Mouse (Mus musculus) adrenal gland, adult 18-20 months (tissue): ENCODE measurements around the gene Dido1. TPM values are rescaled to one million over a fixed set of nuclear protein-coding genes. Genes with fewer than 3 reads are reported as not detected.

Experiments
- DNase-seq, 2 experiments: peaks; one replicate each; pipeline ENCODE4 v3.0.0; 2021 to 2022; ENCODE audit warnings: low spot score in 2 of 2
- total RNA-seq, 2 experiments: library from RNA; stranded (reverse); gene quantifications; 1 replicate in 1 of 2; 2 replicates in 1 of 2; pipeline ENCODE4 v1.2.3; 2021

Gene Dido1
- total RNA-seq, 2 experiments from 2014 or later: 36.7 to 38.3 TPM

GRCm38 (mm10) chr2:180692630-180693029 lies 17.2 kb downstream of the Dido1 start:
- no peak for DNase-seq

DNA sequence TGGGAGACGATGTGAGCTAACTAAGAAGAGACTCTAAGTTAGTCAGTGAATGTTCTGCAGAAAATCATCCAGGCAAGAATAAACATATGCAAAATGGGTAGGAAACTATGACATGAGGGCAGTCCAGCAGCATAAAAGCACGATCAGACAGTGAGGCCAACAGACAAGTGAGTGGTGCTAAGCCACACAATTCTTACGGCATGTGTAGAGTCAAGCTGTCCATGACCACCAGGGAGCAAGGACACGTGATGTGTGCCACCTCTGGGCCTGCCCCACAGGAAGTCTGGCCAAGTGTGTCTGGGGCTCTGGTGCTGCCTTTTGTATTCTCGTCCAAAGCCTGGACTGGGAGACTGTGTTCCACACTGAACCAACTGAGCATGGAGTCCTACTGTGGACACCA lies 20.0 kb downstream of the Dido1 start:
- DNase-seq: no peak

DNA sequence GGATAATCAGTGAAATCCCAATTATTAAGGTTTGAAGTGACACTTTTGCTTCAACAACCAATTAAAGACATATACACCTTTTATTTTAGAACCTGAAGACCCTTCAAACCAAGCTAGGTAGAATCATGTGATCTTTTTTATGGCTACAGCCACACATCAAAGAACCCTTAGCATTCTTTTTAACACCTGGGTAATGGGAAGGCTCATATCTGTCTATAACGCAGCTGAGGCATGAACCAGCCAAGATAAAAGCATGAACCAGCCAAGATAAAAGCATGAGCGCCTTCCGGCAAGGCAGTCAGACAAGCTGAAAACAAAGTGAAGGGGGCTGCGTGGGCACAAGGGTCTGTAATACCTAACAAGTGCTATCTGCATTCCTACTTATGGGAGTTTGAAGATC lies 25.8 kb downstream of the Dido1 start:
- no peak for DNase-seq

DNA sequence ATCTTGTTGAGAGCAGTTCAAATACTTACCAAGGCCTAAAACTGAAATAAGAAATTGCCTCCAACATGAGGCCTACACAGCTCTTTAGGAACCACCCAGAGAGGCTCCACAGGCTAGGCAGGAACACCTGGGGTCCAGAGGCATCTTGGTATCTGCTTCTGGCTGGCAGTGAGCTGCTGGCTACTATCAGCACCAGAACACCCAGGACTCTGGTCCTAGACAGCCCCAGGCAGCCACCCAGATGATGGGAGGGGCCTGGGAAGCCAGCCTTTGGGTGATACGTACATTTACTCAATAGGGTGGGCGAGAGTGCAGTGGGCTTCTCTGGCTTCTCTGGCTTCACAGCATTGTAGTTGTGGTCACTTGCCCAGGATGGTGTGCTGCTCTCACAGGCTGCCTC lies 26.3 kb downstream of the Dido1 start:
- no peak for DNase-seq

DNA sequence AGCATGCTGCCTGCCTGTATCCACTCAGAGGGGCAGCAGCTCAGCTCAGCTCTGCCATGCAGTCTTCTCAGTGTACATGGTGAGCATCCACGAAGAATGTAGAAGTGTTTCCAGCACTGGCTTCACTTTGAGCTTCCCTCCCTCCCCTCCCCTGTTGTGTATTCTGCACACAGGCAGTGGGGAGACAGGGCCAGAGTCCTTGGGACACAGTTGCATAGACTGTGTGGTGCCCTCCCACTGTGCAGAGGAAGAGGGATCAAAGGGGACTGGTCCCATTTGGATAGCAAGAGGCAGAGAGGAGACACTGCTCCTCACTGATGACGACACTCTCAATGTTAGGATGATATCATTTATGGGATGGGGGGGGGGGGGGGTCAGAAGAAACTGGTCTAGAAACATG lies 28.6 kb downstream of the Dido1 start:
- DNase-seq: no peak

- peak; percentile 57 to 67 for DNase-seq
These were observed 31.1 kb downstream of the Dido1 start for GRCm38 (mm10) chr2:180678609-180679140.

DNA sequence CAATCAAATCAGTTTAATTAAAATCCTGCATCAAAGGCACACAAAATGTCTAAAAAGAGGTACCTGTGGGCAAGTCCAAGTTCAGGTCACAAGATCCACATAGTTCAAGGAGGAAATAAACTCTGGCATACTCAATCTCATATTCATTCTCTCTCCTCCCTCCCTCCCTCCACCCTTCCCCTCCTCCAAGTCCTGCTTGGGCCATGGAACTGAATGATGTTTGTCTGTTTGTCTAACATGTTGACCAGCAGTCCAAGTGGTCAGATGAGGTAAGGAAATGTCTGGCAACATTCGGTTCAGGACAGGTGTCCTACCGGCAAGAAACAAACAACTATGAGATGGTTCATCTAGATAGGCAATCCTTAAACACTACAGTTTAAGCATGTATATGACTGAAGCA lies 33.1 kb downstream of the Dido1 start:
- no peak for DNase-seq

DNA sequence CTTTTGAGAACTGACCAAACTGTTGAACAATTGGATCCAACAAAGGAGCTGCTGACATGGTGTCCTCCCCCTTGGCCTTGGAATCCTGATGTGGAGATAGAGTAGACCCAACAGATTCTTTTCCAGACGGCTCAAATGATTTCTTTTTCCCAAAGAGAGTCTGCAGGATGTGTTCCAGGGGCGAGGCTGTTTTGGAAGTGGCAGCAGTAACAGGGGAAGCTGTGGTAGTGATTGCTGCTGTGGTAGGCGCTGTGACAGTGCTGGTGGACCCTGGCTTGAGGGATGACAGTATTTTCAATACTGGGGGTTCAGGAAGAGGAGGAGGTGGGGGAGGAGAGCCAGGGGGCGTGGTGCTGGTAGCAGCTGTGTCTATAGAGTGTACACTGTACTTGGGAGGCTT lies 47.8 kb downstream of the Dido1 start:
- DNase-seq: no peak

DNA sequence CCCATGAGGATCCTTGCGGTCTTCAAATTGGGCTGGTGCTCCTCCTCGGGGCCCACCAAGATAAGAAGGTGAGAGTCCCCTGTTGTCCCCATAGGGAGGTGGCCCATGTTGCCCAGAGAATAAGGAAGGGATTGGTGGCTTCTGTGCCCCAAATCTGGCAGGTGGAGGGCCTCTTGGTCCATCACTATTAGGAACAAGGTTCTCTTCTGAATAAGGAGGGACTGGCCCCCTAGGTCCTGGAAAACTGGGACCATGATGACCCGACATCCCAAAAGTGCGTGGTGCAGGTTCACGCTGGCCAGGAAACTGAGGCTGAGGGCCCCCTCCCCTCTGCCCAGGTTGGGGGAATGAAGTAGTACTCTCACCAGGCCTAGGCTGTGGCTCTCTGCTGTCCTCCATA lies 49.3 kb downstream of the Dido1 start:
- no peak for DNase-seq

DNA sequence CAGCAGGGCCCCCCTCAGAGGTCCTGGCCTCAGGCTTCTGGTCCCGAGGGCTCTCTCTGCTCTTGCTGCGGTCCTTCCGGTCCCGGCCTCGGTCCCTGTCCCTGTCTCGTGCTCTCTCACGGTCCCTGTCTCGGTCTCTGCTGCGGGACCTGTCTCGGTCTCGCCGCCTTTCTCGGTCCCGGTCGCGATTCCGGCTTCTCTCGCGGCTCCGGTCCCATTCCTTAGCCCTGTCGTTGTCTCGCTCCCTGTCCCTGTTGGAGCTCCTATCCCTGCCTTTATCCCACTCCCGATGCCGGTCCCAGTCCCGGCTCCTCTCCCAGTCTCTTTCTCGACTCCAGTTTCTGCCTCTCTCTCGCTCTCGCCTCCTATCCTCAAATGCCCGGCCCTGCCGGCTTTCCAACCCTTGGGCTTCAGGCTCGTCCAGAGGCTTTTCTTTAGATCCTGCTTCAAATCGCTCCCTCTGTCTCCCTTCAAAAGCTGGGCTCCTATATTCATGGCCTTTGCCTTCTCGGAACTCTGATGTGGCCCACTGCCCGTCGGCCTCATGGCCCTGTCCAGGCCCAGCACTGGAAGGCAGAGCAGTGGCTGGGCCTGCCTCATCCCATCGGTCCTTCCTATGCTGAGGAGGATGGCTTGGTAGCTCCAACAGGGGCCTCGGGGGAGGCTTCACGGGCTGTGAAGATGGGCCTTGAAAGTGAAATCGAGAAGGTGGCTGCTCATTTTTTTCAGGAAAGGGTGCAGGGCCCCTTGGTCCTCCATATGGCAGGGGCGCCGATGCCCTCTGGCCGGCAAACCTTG lies 50.2 kb downstream of the Dido1 start:
- no peak for DNase-seq

DNA sequence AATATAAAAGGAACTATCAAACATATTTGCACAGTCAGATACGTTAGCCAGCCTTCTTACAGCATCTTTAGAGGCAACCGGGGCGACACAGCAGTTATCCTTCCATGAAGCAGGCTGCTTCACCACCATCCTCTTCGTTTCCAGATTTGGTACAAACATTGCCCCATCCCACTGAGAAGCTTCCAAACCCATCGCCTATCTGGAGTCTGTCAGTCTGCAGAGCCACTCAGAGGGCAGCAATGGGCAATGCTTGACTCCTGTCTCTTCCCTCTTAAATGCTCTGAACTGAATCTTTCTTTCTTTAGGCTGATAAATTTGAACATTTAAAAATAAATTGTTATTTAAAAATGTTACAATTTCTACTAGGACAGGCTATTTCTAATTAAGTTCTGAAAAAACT lies 51.4 kb downstream of the Dido1 start:
- DNase-seq: no peak

GRCm38 (mm10) chr2:180657394-180658013 lies 52.3 kb downstream of the Dido1 start:
- DNase-seq: peak; percentile 61 to 63

DNA sequence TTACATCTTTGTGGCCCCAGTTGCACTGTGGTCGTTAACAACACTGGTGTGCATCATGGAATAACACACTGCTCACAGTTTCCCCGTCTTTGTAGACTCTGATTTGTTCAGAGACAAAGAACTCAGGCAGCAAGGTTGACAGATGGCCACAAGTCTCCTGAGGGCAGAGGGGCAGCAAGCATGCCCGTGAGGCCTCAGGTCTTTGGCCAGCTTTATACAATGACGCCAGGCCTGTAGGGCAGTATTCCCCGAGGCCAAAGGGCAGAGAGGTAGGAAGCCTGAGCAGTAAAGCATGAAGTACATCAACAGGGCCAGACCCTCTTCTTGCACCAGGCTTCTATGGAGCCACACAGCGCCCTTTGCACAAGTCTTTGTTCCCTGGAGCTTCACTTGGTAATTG lies 54.6 kb downstream of the Dido1 start:
- no peak for DNase-seq

- DNase-seq: no peak
These were observed 55.1 kb downstream of the Dido1 start for GRCm38 (mm10) chr2:180654666-180655065.

GRCm38 (mm10) chr2:180646841-180647240 lies 63.0 kb downstream of the Dido1 start:
- no peak for DNase-seq

GRCm38 (mm10) chr2:180643626-180644025 lies 66.2 kb downstream of the Dido1 start:
- DNase-seq: no peak

- DNase-seq: no peak
These were observed 67.1 kb downstream of the Dido1 start, which contains the start of gene Tcfl5 for GRCm38 (mm10) chr2:180642555-180643260. Gene Tcfl5 (minus strand): TSS chr2:180642708.

DNA sequence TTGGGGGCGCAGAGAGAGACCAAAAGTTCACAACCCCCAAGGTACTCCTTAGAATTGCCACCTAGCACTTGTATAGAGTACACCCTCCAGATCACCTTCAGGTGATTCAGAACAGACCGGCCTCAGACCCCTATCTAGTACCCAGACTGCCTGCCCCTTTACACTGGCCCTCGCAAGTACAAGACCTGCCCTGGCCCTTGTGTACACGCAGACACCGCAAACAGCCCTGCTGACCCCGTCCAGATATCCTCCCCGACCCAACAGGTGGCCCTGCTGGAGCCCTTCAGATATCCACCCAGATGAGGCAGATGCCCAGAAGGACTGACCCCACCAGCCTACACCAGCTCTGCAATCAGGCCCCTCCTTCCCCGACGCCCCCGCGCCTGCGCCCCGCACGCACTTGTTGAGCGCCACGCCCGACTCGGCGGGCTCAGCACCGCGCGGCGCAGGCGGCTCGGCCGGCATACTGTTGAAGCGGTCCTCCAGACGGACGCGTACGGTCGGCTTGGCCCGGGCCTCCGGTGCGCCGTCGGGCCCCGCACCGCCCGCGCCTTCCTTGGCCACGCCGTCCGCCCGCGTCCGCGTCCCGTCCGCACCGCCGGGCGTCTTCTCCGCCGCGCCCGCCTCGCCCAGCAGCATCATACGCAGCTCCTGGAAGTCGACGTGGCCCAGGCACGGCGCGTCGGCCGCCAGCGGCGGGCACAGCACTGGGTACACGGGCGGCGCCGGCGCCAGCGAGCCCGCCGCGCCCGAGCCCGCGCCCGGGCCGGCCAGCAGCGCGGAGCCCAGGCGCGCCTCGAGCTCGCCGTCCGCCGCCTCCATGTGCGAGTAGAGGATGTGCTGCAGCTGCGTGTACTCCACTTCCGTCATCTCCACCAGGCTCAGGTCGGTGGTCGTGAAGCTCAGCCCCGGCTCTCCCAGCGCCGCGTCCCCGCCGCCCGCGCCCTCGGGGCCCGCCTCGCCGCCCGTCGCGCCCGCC lies 67.9 kb downstream of the Dido1 start:
- DNase-seq: no peak

DNA sequence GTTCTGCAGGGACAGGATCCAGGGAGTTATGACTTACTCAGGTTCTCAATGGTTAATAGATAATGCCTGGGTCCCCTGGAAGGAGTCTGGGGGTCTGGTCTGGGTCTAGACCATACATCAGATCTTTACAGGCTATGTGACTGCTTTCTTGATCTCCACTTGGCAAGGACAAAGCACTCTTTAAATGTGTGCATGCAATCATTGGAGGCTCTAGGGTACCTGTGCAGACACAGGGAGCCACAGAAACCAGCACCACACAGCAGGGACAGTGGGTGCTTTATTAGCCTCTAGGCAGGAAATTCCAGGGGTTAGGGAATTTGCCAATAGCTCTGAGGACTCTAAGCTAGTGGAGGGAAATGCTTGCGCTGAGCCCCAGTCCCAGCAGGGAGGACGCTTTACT lies 97.9 kb downstream of the Dido1 start:
- no peak for DNase-seq

GRCm38 (mm10) chr2:180610283-180610682 lies 99.5 kb downstream of the Dido1 start:
- DNase-seq: no peak
